9 mouse cellular contexts compared by ENCODE assay signal in genomic region chr19:10278669-10279324, GRCm38 (mm10). TPM values are rescaled to one million over a fixed set of nuclear protein-coding genes. Genes with fewer than 3 reads are reported as not detected.
DNase-seq lines count a peak whose midpoint lies in the region; ATAC-seq lines count a peak whose summit lies in the region.
"Had no signal": no experiment of that assay in that cellular context is flagged by ENCODE, and none has a peak within 500 bp of the region (broad histone marks: within the 10 kb centered on the region; RNA-seq: fewer than 3 reads in every experiment).

No protein-coding gene starts in this region.

- peaks cover 3% of the 10 kb centered on the region; the same call in 1 of the 2 replicates for H3K27me3 ChIP-seq in forebrain, embryonic 11.5 days (ENCODE audit: control insufficient read depth, insufficient read depth, low read length)
- H3K27me3 ChIP-seq in forebrain, embryonic 10.5 days (ENCODE audit: poor library complexity, severe bottlenecking) = peaks cover 65% of the 10 kb centered on the region
- H3K27me3 ChIP-seq in lung, embryonic 16.5 days (ENCODE audit: control insufficient read depth, insufficient read depth, low read depth, low read length) = no peaks in the 10 kb centered on the region
- no peaks in the 10 kb centered on the region for H3K27me3 ChIP-seq in stomach, embryonic 15.5 days (replicated peaks)

- no peaks in the 10 kb centered on the region for H3K9me3 ChIP-seq in forebrain, embryonic 11.5 days (ENCODE audit: control insufficient read depth, low read length)
- no peaks in the 10 kb centered on the region for H3K9me3 ChIP-seq in forebrain, embryonic 10.5 days
- H3K9me3 ChIP-seq in lung, embryonic 16.5 days (ENCODE audit: control insufficient read depth, low read length) = no peaks in the 10 kb centered on the region
- no peaks in the 10 kb centered on the region for H3K9me3 ChIP-seq in stomach, embryonic 15.5 days

- H3K36me3 ChIP-seq in forebrain, embryonic 11.5 days (ENCODE audit: control insufficient read depth, insufficient read depth, low read length) = no peaks in the 10 kb centered on the region
- no peaks in the 10 kb centered on the region for H3K36me3 ChIP-seq in forebrain, embryonic 10.5 days (replicated peaks)
- no peaks in the 10 kb centered on the region for H3K36me3 ChIP-seq in lung, embryonic 16.5 days (ENCODE audit: control insufficient read depth, insufficient read depth, low read length)
- H3K36me3 ChIP-seq in stomach, embryonic 15.5 days = no peaks in the 10 kb centered on the region

- peak; percentile 37; the same call in 1 of the 2 replicates for ATAC-seq in forebrain, embryonic 11.5 days (replicated peaks; ENCODE audit: low FRiP score)
- ATAC-seq in lung, embryonic 16.5 days (ENCODE audit: low read depth) = 0 out of 2 replicates have a peak, but pooled peaks have one; percentile 21
- ATAC-seq in stomach, embryonic 15.5 days (ENCODE audit: insufficient read depth, low FRiP score, low read depth) = no peak

- no peak overlapping the region for H3K27ac ChIP-seq in forebrain, embryonic 11.5 days (ENCODE audit: low read depth, low read length)
- H3K27ac ChIP-seq in forebrain, embryonic 10.5 days = no peak overlapping the region
- H3K27ac ChIP-seq in lung, embryonic 16.5 days (ENCODE audit: low read length) = peak overlapping the region; percentile 76
- H3K27ac ChIP-seq in stomach, embryonic 15.5 days = peak overlapping the region; percentile 93

- 25% methylated on average over 6 of the region's 6 CpGs for WGBS in forebrain, embryonic 11.5 days
- WGBS in forebrain, embryonic 10.5 days = 28% methylated on average over 6 of the region's 6 CpGs
- WGBS in lung, embryonic 16.5 days = 14% methylated on average over 6 of the region's 6 CpGs
- WGBS in stomach, embryonic 15.5 days = 34% methylated on average over 6 of the region's 6 CpGs

- H3K9ac ChIP-seq in forebrain, embryonic 11.5 days (ENCODE audit: low read length) = no peak overlapping the region
- no peak overlapping the region; the same call in 1 of the 2 replicates for H3K9ac ChIP-seq in lung, embryonic 16.5 days (ENCODE audit: low read length)
- no peak overlapping the region for H3K9ac ChIP-seq in stomach, embryonic 15.5 days

- no peak overlapping the region for H3K4me3 ChIP-seq in forebrain, embryonic 11.5 days (ENCODE audit: low read depth, low read length)
- no peak overlapping the region for H3K4me3 ChIP-seq in forebrain, embryonic 10.5 days
- H3K4me3 ChIP-seq in lung, embryonic 16.5 days (ENCODE audit: low read length) = no peak overlapping the region
- no peak overlapping the region for H3K4me3 ChIP-seq in stomach, embryonic 15.5 days (replicated peaks)

- intact Hi-C loops in heart, postnatal 25 days (cut with DNase I) = no loop called here

- H3K4me1 ChIP-seq in forebrain, embryonic 11.5 days (replicated peaks; ENCODE audit: control insufficient read depth, insufficient read depth, low read length) = peaks cover 22% of the 10 kb centered on the region
- peaks cover 53% of the 10 kb centered on the region for H3K4me1 ChIP-seq in forebrain, embryonic 10.5 days
- H3K4me1 ChIP-seq in lung, embryonic 16.5 days (replicated peaks; ENCODE audit: control insufficient read depth, insufficient read depth, low read length) = peaks cover 44% of the 10 kb centered on the region
- peaks cover 45% of the 10 kb centered on the region for H3K4me1 ChIP-seq in stomach, embryonic 15.5 days

- no peak for DNase-seq in forebrain, embryonic 11.5 days (ENCODE audit: low spot score)
- DNase-seq in forebrain, embryonic 10.5 days (ENCODE audit: extremely low spot score, low spot score) = no peak
- DNase-seq in lung, postnatal 4 days = no peak
- peak; percentile 19 for DNase-seq in forelimb bud, embryonic 11.5 days (ENCODE audit: low read depth, low spot score)
- no peak for DNase-seq in spleen, postnatal 14 days (ENCODE audit: low spot score in 2 of 2)
- no peak for DNase-seq in heart, postnatal 25 days (ENCODE audit: low spot score)
- DNase-seq: lung, adult 2 months had no signal

- H3K4me2 ChIP-seq in forebrain, embryonic 11.5 days (ENCODE audit: low read depth, low read length, severe bottlenecking) = no peak overlapping the region
- no peak overlapping the region for H3K4me2 ChIP-seq in lung, embryonic 16.5 days (ENCODE audit: low read depth, low read length)
- H3K4me2 ChIP-seq in stomach, embryonic 15.5 days = no peak overlapping the region; the same call in 1 of the 2 replicates

RNA-seq across cellular contexts. Expression of gene Dagla, which starts 25.9 kb away (rescaled TPM):
- polyA plus RNA-seq in forebrain, embryonic 11.5 days (2014; fragmentation: Nextera tagmentation; extraction: Ambion mirVana) = 1.9 and 2.5 TPM in 2 replicates
- polyA plus RNA-seq in forebrain, embryonic 10.5 days (2016; fragmentation: Nextera tagmentation; extraction: Ambion mirVana) = 1.7 and 1.9 TPM in 2 replicates
- polyA plus RNA-seq in lung, embryonic 16.5 days (2015; fragmentation: Nextera tagmentation; extraction: Ambion mirVana) = 3.0 and 3.2 TPM in 2 replicates
- 3.3 and 3.7 TPM in 2 replicates for polyA plus RNA-seq in stomach, embryonic 15.5 days (2015; fragmentation: Nextera tagmentation; extraction: Ambion mirVana)
- 1 to 10 TPM; 3.2 to 3.3 TPM for total RNA-seq in heart, postnatal 25 days (2021)

RNA-seq across cellular contexts. Expression of gene Myrf, which starts 38.2 kb away (rescaled TPM):
- 1.8 and 2.1 TPM in 2 replicates for polyA plus RNA-seq in forebrain, embryonic 11.5 days (2014; fragmentation: Nextera tagmentation; extraction: Ambion mirVana)
- polyA plus RNA-seq in forebrain, embryonic 10.5 days (2016; fragmentation: Nextera tagmentation; extraction: Ambion mirVana) = 2.1 and 2.9 TPM in 2 replicates
- polyA plus RNA-seq in lung, embryonic 16.5 days (2015; fragmentation: Nextera tagmentation; extraction: Ambion mirVana) = 5.0 and 6.0 TPM in 2 replicates
- polyA plus RNA-seq in stomach, embryonic 15.5 days (2015; fragmentation: Nextera tagmentation; extraction: Ambion mirVana) = 17.5 and 17.8 TPM in 2 replicates
- 1 to 10 TPM; 4.5 to 6.8 TPM for total RNA-seq in heart, postnatal 25 days (2021)

Comparison
In these comparisons a context has a peak if more than half of its experiments do, and no peak if none do; other contexts are left out.
1. H3K27ac ChIP-seq: peak in lung, embryonic 16.5 days (single experiment) and stomach, embryonic 15.5 days (single experiment); none in forebrain, embryonic 11.5 days (single experiment) and forebrain, embryonic 10.5 days (single experiment).